Mouse (Mus musculus): ENCODE data around the gene Chdh. TPM values are rescaled to one million over a fixed set of nuclear protein-coding genes. Genes with fewer than 3 reads are reported as not detected.

Gene Chdh
- polyA plus RNA-seq (2014; fragmentation: Illumina TruSeq; extraction: RNeasy Lipid Tissue Mini Kit (QIAGEN cat#74804); ENCODE audit: low read depth, low replicate concordance), result 0.47 TPM

DNA sequence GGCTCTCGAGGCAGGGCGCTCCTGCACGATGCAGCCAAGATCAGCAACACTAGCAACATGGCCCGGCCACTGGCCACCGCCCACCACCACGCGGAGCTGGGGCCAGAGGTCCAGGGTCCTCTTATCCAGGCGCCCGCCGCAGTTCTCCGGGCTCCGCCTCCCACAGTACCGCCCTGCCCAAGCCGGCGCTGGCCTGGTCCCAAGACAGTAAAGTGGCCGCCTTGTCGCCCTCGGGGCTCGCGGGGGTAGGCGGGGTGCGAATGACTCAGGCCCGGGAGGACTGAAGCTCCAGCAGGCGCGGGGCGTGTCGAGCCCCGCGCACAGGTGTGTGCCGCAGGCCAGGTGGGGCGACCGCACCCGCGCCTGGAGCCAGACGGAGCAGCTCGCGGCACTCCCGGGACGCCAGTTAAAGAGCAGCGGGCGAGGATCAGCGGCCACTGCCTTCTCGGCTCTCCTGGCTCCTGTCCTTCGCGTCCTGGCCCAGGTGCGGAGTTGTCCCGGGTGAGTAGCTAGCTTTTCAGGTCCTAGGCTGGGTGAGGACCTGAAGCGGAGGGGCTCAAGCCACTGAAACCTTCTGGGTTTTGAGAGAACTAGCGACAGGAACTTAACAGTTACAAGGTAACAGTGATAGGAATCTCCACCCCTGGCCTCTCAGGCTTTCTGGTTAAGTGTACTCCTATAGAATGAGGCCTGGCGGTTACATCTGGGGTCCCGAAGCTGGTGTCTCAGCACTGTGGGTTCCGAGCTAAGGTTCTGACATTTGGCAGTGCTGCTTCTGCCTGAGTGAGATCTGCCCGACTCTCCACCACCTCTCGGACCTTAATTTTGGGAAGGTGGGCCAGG, at the start of gene Chdh, which contains the start of gene Il17rb:
Chdh (plus strand) TSS at position 291 of the 843 bp plus-strand sequence.
Il17rb (minus strand) TSS at position 164 of the 843 bp plus-strand sequence.

GRCm38 (mm10) chr14:29968075-29968821, 40.6 kb upstream of the Chdh start, which contains the start of gene Selenok:
TSS of gene Selenok (plus strand) at chr14:29968308.

DNA sequence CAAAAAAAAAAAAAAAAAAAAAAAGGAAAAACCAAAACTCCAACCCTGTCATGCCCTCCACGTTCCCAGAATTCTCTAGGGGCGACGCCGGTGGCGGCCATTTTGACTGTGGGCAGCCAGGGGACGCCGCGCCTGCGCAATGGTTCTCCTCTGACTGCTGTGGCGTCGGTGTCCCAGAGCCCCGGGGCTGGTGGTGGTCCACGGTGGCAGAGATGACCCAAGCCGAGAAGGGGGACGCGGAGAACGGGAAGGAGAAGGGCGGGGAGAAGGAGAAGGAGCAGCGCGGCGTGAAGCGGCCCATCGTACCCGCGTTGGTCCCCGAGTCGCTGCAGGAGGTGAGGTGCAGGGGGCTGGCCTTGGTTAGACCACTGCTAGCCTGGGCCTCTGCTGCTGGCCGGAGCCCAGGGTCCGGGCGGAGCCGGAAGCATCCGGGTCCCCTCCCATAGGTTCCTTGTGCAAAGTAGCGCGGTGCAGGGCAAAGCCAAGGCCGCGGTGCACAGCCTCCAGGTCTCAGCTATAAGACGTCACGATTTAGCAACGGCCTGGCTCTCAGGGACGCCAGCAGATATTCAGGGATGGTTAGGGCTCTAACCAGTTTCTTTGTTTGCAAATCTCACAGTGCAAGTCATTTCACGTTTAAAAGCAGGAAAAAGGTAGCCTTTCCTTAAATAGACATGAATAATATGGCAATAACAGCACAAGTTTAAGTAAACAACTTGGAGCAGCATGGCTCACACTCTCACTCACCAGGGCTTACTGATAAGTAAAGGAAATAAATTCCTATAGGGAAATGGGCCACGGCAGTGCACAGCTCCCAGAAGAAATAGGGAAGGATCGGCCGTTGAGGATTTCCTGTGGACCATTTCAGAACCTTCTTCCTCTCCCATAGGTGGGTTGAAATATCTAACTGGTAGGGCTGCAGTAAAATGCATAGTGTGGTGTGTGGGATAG, 30.3 kb upstream of the Chdh start, which contains the start of gene Actr8:
Actr8 (plus strand) TSS at position 84 of the 951 bp plus-strand sequence.

Other genes starting within 250 kb of the Chdh start
- gene Selenok, start 40.7 kb upstream of the Chdh start, polyA plus RNA-seq (2014; fragmentation: Illumina TruSeq; extraction: RNeasy Lipid Tissue Mini Kit (QIAGEN cat#74804); ENCODE audit: low read depth, low replicate concordance), result 156 TPM
- 37.0 TPM for gene Actr8, start 30.7 kb upstream of the Chdh start, polyA plus RNA-seq (2014; fragmentation: Illumina TruSeq; extraction: RNeasy Lipid Tissue Mini Kit (QIAGEN cat#74804); ENCODE audit: low read depth, low replicate concordance)
- gene Il17rb, start 127 bp upstream of the Chdh start, polyA plus RNA-seq (2014; fragmentation: Illumina TruSeq; extraction: RNeasy Lipid Tissue Mini Kit (QIAGEN cat#74804); ENCODE audit: low read depth, low replicate concordance), result not detected

Data from heart, adult 10 weeks (tissue).